Mouse (Mus musculus): ENCODE data around the gene Sncg. TPM values are rescaled to one million over a fixed set of nuclear protein-coding genes. Genes with fewer than 3 reads are reported as not detected.
"Not testable (repeated sequence)": the region's sequence is repeated elsewhere in the genome, so short reads cannot be mapped to it uniquely, and the experiment has no call there.

The Sncg gene
- 1 to 10 TPM; 3.2 to 4.9 TPM for total RNA-seq (2021)

DNA sequence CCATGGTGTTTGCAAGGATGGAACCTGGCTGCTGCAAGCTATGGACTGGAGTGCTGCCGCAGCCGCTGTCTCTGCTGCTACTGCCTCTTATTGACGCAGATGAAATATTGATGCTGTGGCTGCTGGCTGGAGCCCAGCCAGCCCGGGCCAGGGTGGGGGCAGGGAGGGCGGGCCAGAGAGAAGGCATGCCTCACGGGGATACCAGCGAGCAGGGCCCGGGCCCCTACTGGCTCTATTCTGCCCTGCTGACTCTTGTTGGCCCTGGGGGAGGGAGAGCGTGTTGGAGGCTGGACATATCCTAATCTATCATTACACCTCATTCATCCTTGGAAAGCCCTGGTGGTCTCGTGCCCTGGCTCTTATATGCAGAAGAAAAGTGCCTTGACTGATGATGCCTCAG, at the start of gene Sncg:
Sncg (minus strand) TSS at position 213 of the 400 bp plus-strand sequence.
- DNase-seq (ENCODE audit: low spot score in 2 of 2) = no peak
- intact Hi-C loops (cut with DNase I) = loop anchor here (5.0 to 10.0 kb wide), 2 partner anchors 193 to 290 kb away; partner anchors contain the start of gene Anxa8

- no peak for DNase-seq (ENCODE audit: low spot score in 2 of 2)
- intact Hi-C loops (cut with DNase I) = no loop called here
These were observed 46.5 kb upstream of the Sncg start for GRCm38 (mm10) chr14:34421078-34421477.

- intact Hi-C loops (cut with DNase I) = no loop called here
- DNase-seq (ENCODE audit: low spot score in 2 of 2) = no peak
These were observed 42.9 kb upstream of the Sncg start for GRCm38 (mm10) chr14:34417501-34417900.

- intact Hi-C loops (cut with DNase I); DNase-seq (ENCODE audit: low spot score in 2 of 2): not testable (repeated sequence)
These were observed 42.4 kb upstream of the Sncg start for GRCm38 (mm10) chr14:34416946-34417345.

DNA sequence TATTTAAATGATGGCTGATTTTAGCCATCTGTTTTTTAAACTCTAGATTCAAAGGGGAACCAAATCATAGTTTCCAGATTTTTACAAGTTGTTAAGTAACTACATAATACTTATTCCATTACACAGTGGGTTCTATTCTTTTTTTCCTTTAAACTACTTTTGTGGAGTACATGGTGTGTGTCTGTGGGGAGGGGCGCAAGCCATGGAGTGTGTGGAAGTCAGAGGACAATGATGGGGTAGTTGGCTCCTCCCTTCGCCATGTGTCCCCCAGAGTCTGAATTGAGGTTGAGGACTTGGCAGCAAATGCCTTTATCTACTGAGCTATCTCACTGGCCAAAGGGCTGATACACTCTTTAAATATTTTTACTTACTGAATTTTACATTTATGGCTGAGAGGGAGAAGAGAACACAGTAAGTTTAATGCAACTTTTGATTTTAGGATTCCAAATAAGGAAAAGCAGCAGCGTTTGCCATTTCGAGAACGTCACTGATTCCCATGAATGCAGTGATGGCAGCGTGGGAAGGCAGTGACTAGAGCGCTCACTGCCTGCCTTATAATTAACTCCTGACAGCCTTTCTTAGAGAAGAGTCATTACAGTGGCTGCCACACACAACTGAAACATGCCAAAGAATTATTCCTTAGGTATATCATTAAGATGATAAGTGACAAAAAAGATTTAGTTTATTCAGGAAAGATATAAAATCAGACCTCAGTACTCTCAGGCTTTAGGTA, 37.7 kb upstream of the Sncg start:
- intact Hi-C loops (cut with DNase I) = no loop called here
- no peak for DNase-seq (ENCODE audit: low spot score in 2 of 2)

- intact Hi-C loops (cut with DNase I) = no loop called here
These were observed 36.1 kb upstream of the Sncg start for GRCm38 (mm10) chr14:34410716-34411115.

DNA sequence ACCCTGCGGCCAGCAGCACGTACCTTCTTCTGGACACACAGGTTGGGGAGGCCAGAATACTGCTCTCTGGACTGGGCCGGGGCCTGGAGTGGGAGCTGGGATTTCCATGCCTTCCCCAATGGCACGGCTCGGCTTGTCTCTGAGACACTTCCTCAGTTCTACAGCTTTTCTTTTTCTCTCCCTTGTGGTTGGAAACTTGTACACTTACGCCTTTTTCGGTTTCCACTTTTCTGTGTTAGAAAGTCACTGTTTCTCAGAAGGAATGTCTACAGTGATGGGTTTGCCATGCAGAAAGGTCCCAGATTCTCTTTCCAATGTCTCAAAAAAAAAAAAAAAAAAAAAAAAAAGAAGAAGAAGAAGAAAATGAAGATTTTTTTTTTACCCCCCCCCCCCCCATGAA, 28.8 kb upstream of the Sncg start:
- DNase-seq (ENCODE audit: low spot score in 2 of 2) = no peak
- intact Hi-C loops (cut with DNase I) = no loop called here

More at GRCm38 (mm10) chr14:34410716-34411115, 36.1 kb upstream of the Sncg start:
- no peak for DNase-seq (ENCODE audit: low spot score in 2 of 2)

DNA sequence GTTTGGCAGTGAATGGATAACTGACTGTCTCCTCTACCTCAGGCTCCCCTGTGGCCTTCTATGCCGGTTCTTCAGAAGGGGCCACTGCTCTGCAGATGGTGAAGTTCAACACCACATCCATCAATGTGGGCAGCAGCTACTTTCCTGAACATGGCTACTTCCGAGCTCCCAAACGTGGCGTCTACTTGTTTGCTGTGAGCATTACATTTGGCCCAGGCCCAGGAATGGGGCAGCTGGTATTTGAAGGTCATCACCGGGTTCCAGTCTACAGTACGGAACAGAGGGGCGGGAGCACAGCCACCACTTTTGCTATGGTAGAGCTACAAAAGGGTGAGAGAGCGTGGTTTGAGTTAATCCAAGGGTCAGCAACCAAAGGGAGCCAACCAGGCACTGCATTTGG, 28.3 kb upstream of the Sncg start:
- intact Hi-C loops (cut with DNase I) = no loop called here

GRCm38 (mm10) chr14:34401135-34401534, 26.5 kb upstream of the Sncg start:
- peak; percentile 37 to 52 for DNase-seq (ENCODE audit: low spot score in 2 of 2)
- intact Hi-C loops (cut with DNase I) = loop anchor here (1.0 kb wide), 1 partner anchor 29 kb away; no protein-coding TSS in a partner anchor

More for the DNA sequence above, 28.3 kb upstream of the Sncg start:
- DNase-seq (ENCODE audit: low spot score in 2 of 2) = no peak

DNA sequence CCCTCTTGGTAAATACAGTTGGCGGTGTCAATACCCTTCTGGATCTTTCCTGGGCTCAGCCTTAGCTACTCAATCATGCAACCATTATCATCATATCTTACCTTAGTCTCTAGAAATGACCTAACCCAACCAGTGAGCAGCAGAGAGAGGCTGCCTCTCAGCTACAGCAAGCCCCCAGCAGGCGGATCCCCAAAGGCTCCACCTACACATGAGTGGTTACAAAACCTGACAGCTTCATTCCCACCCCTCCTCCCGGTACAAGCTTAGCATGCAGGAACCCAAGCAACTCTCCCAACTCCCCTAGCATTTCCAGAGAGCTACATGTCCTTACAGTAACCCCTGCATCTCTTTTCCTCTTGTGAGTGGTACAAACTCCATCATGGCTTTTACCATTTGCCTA, 25.4 kb upstream of the Sncg start:
- intact Hi-C loops (cut with DNase I) = no loop called here
- DNase-seq (ENCODE audit: low spot score in 2 of 2) = no peak

DNA sequence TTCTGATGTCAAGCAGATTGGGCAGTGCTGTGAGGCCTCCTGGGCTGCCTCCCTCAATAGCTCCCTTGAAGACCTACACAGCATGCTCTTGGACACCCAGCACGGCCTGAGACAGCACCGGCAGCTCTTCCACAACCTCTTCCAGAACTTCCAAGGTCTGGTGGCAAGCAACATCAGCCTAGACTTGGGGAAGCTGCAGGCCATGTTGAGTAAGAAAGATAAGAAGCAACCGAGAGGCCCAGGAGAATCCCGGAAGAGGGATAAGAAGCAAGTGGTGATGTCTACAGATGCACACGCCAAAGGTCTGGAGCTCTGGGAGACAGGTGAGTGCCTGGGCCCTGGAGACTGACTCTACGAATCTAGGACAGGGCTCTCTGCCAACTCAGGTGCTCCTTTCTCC, 24.7 kb upstream of the Sncg start:
- no peak for DNase-seq (ENCODE audit: low spot score in 2 of 2)
- intact Hi-C loops (cut with DNase I) = no loop called here

GRCm38 (mm10) chr14:34398901-34399300, 24.3 kb upstream of the Sncg start:
- intact Hi-C loops (cut with DNase I) = no loop called here
- DNase-seq (ENCODE audit: low spot score in 2 of 2) = no peak

- intact Hi-C loops (cut with DNase I) = no loop called here
These were observed 23.3 kb upstream of the Sncg start for GRCm38 (mm10) chr14:34397871-34398270.

DNA sequence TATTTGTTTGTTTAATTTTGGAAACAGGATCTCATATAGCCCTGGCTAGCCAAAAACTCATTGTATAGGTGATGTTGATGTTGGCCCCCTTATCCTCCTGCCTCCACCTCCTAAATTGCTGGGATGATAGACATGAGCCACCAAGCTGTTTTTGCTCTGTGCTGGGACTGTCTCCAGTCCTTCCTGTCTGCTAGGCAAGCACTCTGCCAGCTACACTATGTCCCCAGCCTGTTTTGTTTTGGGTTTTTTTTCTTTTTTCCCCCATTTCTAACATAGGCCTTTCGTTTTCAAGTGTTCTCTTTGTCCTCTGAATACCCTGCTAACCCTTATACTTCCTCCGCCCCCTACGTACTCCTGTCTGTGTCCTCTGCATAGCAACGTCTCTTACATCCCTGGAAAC, 18.7 kb upstream of the Sncg start:
- DNase-seq (ENCODE audit: low spot score in 2 of 2) = no peak
- intact Hi-C loops (cut with DNase I) = no loop called here

More at GRCm38 (mm10) chr14:34397871-34398270, 23.3 kb upstream of the Sncg start:
- DNase-seq (ENCODE audit: low spot score in 2 of 2) = no peak

- intact Hi-C loops (cut with DNase I) = no loop called here
- no peak for DNase-seq (ENCODE audit: low spot score in 2 of 2)
These were observed 8.5 kb upstream of the Sncg start for GRCm38 (mm10) chr14:34382921-34383704.

DNA sequence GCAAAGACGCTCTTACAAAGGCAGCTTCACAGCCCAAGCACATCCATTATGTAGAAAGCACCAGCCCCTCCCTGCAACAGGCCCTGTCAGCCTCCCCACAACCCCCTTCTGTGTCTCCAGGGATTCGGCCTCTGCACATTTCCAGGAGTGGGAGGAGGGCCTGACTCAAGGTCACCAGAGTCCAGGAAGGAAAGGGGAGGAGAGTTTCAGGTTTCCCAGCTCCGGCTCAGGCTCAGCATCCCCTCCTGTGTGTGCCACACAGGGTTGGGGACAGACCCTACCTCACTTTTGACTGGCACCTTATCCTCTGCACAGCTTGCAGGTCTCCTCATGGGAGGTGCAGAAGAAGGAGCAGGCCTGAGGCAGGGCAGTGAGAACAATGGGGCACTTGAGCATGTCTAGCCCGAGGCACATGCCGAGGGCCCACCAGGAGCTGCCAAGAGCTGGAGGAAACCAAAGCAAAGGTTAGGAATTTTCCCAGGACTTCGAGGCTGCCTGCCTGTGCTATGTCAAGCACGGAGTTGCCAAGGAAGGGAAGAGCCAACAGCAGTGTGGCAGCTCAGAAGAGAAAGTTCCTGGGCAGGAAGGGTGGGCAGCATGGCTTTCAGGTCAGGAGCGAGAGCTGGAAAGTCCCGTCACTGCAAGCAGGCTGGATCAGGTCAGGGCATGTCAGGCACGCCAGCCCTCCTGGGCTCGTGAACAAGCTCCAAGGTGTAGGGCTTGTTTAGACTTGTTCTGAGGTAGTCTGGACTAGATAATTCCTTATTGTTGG, 4.2 kb upstream of the Sncg start:
- intact Hi-C loops (cut with DNase I) = loop anchor here (10.0 kb wide), 1 partner anchor 294 kb away; the partner anchor contains the start of gene Anxa8
- DNase-seq (ENCODE audit: low spot score in 2 of 2) = no peak

GRCm38 (mm10) chr14:34377121-34377520, 2.5 kb upstream of the Sncg start:
- intact Hi-C loops (cut with DNase I) = loop anchor here (10.0 kb wide), 1 partner anchor 292 kb away; the partner anchor contains the start of gene Anxa8
- no peak for DNase-seq (ENCODE audit: low spot score in 2 of 2)

GRCm38 (mm10) chr14:34375941-34376340, 1.4 kb upstream of the Sncg start:
- intact Hi-C loops (cut with DNase I) = loop anchor here (10.0 kb wide), 1 partner anchor 291 kb away; the partner anchor contains the start of gene Anxa8
- no peak for DNase-seq (ENCODE audit: low spot score in 2 of 2)

DNA sequence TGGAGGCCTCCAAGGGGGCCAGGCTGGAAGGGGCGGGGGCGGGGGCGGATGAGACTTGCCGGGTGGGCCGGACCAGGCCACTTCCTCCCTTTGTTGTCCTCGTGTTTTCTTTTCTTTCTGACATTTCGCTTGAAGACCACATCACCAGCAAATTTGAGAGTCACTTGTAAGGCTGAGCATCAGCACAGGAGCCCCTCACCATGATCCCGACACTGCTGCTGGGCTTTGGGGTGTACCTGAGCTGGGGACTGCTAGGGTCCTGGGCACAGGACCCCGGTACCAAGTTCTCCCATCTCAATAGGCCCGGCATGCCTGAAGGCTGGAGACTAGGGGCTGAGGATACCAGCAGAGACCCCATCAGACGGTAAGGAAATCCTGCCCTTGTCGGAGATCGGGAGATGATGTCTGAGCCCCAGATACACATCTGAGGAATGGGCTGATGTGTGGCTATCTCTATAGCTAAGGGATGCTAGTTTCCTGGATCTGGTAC, 871 bp upstream of the Sncg start, which contains the start of gene Mmrn2:
Mmrn2 (plus strand) TSS at position 51 of the 490 bp plus-strand sequence.
- intact Hi-C loops (cut with DNase I) = loop anchor here (10.0 kb wide), 1 partner anchor 291 kb away; the partner anchor contains the start of gene Anxa8

More for the DNA sequence above, 871 bp upstream of the Sncg start, which contains the start of gene Mmrn2:
- DNase-seq (ENCODE audit: low spot score in 2 of 2) = no peak

Measured in left cerebral cortex, postnatal 36 days (tissue).